Mouse (Mus musculus): ENCODE data around the gene Vmn1r14. TPM values are rescaled to one million over a fixed set of nuclear protein-coding genes. Genes with fewer than 3 reads are reported as not detected.
"Not testable (repeated sequence)": the region's sequence is repeated elsewhere in the genome, so short reads cannot be mapped to it uniquely, and the experiment has no call there.

Vmn1r14 gene
- total RNA-seq (2021), result not detected in 2 replicates
- long read RNA-seq, experiment 1, result 0 reads
- long read RNA-seq, experiment 2, result 0 reads

GRCm38 (mm10) chr6:57231386-57231785 lies at the start of gene Vmn1r14:
Gene Vmn1r14 (plus strand): TSS chr6:57231686.
- DNase-seq, result no peak

- DNase-seq, result not testable (repeated sequence)
These were observed 41.5 kb upstream of the Vmn1r14 start for GRCm38 (mm10) chr6:57190016-57190415.

GRCm38 (mm10) chr6:57202990-57203389 lies 28.5 kb upstream of the Vmn1r14 start, which contains the start of gene Vmn1r13:
Gene Vmn1r13 (plus strand): TSS chr6:57203290.
- DNase-seq, result not testable (repeated sequence)

GRCm38 (mm10) chr6:57257652-57258051 lies 26.2 kb downstream of the Vmn1r14 start, which contains the start of gene Vmn1r15:
Gene Vmn1r15 (plus strand): TSS chr6:57257952.
- DNase-seq, result no peak

- no peak for DNase-seq
These were observed 29.5 kb downstream of the Vmn1r14 start for GRCm38 (mm10) chr6:57260990-57261389.

GRCm38 (mm10) chr6:57271881-57272280 lies 40.4 kb downstream of the Vmn1r14 start:
- no peak for DNase-seq

- DNase-seq, result no peak
These were observed 41.0 kb downstream of the Vmn1r14 start for GRCm38 (mm10) chr6:57272517-57272916.

- no peak for DNase-seq
These were observed 47.5 kb downstream of the Vmn1r14 start for GRCm38 (mm10) chr6:57278952-57279351.

Other genes starting within 250 kb of the Vmn1r14 start
- not detected in 2 replicates for gene Vmn1r6, start 234.4 kb upstream of the Vmn1r14 start, total RNA-seq (2021)
- gene Vmn1r7, start 206.4 kb upstream of the Vmn1r14 start, total RNA-seq (2021), result not detected in 2 replicates
- not detected in 2 replicates for gene Vmn1r8, start 199.4 kb upstream of the Vmn1r14 start, total RNA-seq (2021)
- not detected in 2 replicates for gene Vmn1r9, start 164.9 kb upstream of the Vmn1r14 start, total RNA-seq (2021)
- not detected in 2 replicates for gene Vmn1r10, start 122.2 kb upstream of the Vmn1r14 start, total RNA-seq (2021)
- not detected in 2 replicates for gene Vmn1r11, start 98.2 kb upstream of the Vmn1r14 start, total RNA-seq (2021)
- gene Vmn1r12, start 74.8 kb upstream of the Vmn1r14 start, total RNA-seq (2021), result not detected in 2 replicates
- not detected in 2 replicates for gene Vmn1r13, start 28.4 kb upstream of the Vmn1r14 start, total RNA-seq (2021)
- not detected in 2 replicates for gene Vmn1r15, start 26.3 kb downstream of the Vmn1r14 start, total RNA-seq (2021)
- gene Vmn1r16, start 97.8 kb downstream of the Vmn1r14 start, total RNA-seq (2021), result not detected in 2 replicates
- not detected in 2 replicates for gene Vmn1r17, start 132.0 kb downstream of the Vmn1r14 start, total RNA-seq (2021)
- gene Vmn1r18, start 164.1 kb downstream of the Vmn1r14 start, total RNA-seq (2021), result not detected in 2 replicates
- gene Vmn1r19, start 172.1 kb downstream of the Vmn1r14 start, total RNA-seq (2021), result not detected in 2 replicates
- gene Vmn1r20, start 197.2 kb downstream of the Vmn1r14 start, total RNA-seq (2021), result not detected in 2 replicates

Measured in adrenal gland, postnatal 14 days (tissue).